Mouse (Mus musculus): ENCODE measurements around the gene Ipo13.

DNA sequence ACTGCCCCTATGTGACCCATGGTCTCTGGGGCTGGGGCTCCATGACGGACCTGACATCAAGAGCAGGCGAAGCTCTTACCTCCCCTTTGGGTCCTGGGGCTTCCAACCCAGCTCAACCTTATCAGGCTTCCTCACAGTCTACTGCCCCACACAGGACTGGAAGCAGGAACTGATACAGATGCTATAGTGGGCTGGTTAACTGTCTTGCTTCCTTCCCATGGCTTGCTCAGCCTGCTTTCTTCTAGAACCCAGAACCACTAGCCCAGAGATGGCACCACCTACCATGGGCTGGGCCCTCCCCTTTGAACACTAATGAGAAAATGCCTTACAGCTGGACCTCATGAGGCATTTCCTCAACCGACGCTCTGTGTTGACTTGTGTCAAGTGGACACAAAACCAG lies 2.6 kb upstream of the Ipo13 start:
- no peak for TF ChIP-seq POLR2A (IDR thresholded peaks at IDR 0.05; ENCODE audit: insufficient read depth, low read depth, low read length)
- no peak for TF ChIP-seq CTCF (IDR thresholded peaks at IDR 0.05)

Measured in heart, adult 2 months (tissue).